Mouse (Mus musculus) thymus, adult 2 months (tissue): Measurements from ENCODE around the gene Galnt7. TPM values are rescaled to one million over a fixed set of nuclear protein-coding genes. Genes with fewer than 3 reads are reported as not detected.

Experiments used
- DNase-seq: peaks from one replicate; pipeline ENCODE4 v3.0.0; 2021
- H3K27ac ChIP-seq: fragments of 200-500 bp; 2 replicates; pipeline ENCODE4 v1.5.1; 2012; ENCODE audit warnings: low read length, control low read depth; ENCODE audit not compliant: control insufficient read depth, insufficient read depth
- H3K27me3 ChIP-seq: fragments of 200-500 bp; 2 replicates; pipeline ENCODE4 v1.6.1; 2012; ENCODE audit warnings: mild to moderate bottlenecking, low read length, moderate library complexity, mixed read lengths; ENCODE audit not compliant: control insufficient read depth, insufficient read depth
- H3K36me3 ChIP-seq: fragments of 200-500 bp; 2 replicates; pipeline ENCODE4 v1.6.1; 2012; ENCODE audit warnings: mild to moderate bottlenecking, low read length, moderate library complexity; ENCODE audit not compliant: control insufficient read depth, insufficient read depth
- H3K4me1 ChIP-seq: fragments of 200-500 bp; replicated peaks from 2 replicates; pipeline ENCODE4 v1.6.1; 2012; ENCODE audit warnings: low read length; ENCODE audit not compliant: control insufficient read depth, insufficient read depth
- H3K4me3 ChIP-seq: fragments of 200-500 bp; 2 replicates; pipeline ENCODE4 v1.5.1; 2012; ENCODE audit warnings: mild to moderate bottlenecking, low read length, control low read depth, moderate library complexity; ENCODE audit not compliant: control insufficient read depth, insufficient read depth
- CTCF ChIP-seq: fragments of 200-500 bp; IDR thresholded peaks from 2 replicates; pipeline ENCODE4 v1.5.1; 2012; ENCODE audit warnings: mild to moderate bottlenecking, control low read depth, low read length, moderate library complexity, borderline replicate concordance; ENCODE audit not compliant: control insufficient read depth, poor library complexity, insufficient read depth; ENCODE audit errors: extremely low read depth
- POLR2A ChIP-seq: fragments of 200-500 bp; IDR thresholded peaks from 2 replicates; pipeline ENCODE4 v1.6.1; 2012; ENCODE audit warnings: mild to moderate bottlenecking, low read length, control low read depth, moderate library complexity; ENCODE audit not compliant: control insufficient read depth, poor library complexity, insufficient read depth; ENCODE audit errors: extremely low read depth
- WGBS: fragments of 180-500 bp; shearing (Covaris S2); methylation state at CpG from one replicate; pipeline ENCODE4 v1.1.7; 2018; 5-methylcytosine and 5-hydroxymethylcytosine counted together
- polyA plus RNA-seq: library from polyadenylated mRNA; depleted of rRNA; stranded (reverse); fragments of >200 nt; gene quantifications from 2 replicates; pipeline ENCODE4 v1.2.3, GENCODE M21; 2012

The Galnt7 gene
- polyA plus RNA-seq, 1 experiment: 9.1 TPM

DNA sequence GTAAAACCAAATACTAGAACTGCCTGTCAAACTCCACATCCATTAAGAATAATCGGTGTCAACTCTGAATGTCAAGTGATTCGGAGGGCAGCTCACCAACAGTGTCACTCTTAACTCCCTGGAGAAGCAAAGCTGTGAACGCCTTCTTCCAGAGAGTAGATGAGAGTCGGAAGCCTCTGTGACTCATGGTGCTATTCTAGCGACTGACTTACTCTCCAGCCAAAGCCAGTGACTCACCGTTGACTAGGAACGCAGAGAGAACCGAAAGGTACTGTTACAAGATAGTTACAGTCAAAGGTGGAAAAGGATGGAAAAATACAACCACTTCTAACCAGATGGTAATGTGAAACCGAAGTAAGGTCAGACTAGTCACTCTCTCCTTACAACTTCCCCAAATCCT lies 63.7 kb downstream of the Galnt7 start:
- no peak for TF ChIP-seq CTCF
- no peak for TF ChIP-seq POLR2A
- Histone ChIP-seq H3K4me3 (no peak overlapping the region), H3K36me3 (no peaks in the 10 kb centered on the region), H3K27me3 (no peaks in the 10 kb centered on the region), H3K27ac (no peak overlapping the region), H3K4me1 (peaks cover 24% of the 10 kb centered on the region)
- WGBS: 92% methylated on average over 9 of the region's 9 CpGs
- no peak for DNase-seq

DNA sequence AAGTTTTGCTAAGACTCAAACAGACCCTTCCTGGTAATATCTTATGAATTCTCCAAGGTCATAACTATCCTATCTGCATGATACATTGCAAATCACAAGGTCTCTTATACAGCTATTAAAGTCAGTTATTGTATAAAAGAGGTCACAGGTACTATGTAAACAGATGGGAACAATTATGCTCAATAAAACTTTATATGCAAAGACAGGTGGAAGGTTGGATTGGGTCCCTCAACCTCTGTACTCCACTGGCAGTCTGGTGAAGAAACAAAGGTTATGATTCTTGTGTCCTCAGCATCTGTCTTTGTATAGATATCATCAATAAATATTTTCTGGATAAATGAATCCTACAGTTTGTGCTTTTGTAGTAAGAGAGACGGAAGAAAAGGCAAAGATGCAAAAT lies 64.2 kb downstream of the Galnt7 start:
- H3K36me3 ChIP-seq: no peaks in the 10 kb centered on the region; the same call in 1 of the 2 replicates
- no peak overlapping the region for H3K4me3 ChIP-seq
- TF ChIP-seq POLR2A (no peak), CTCF (no peak)
- DNase-seq: no peak
- WGBS: 100% methylated on average over 1 of the region's 1 CpGs
- H3K27me3 ChIP-seq: no peaks in the 10 kb centered on the region
- no peak overlapping the region for H3K27ac ChIP-seq
- peaks cover 24% of the 10 kb centered on the region for H3K4me1 ChIP-seq

DNA sequence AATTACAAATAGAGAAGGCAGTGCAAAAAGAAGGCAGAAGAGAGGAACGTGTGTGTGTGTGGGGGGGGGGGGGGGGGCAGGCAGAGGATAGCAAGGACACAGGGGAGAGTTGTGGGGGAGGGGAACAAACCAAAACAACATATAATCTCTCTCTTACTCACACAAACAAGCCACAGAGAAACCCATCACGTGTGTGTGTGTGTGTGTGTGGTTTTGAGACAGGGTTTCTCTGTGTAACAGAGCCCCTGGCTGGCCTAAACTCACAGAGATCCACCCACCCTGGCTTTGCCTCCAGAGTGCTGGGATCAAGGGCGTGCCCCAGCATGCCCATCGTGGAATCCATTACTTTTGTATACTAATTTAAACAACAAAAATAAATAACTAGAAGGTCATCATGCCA lies 66.2 kb downstream of the Galnt7 start:
- TF ChIP-seq POLR2A: no peak
- TF ChIP-seq CTCF: no peak
- no peak overlapping the region for H3K27ac ChIP-seq
- peaks cover 17% of the 10 kb centered on the region for H3K4me1 ChIP-seq
- 50% methylated on average over 4 of the region's 4 CpGs for WGBS
- H3K27me3 ChIP-seq: no peaks in the 10 kb centered on the region
- no peaks in the 10 kb centered on the region; the same call in 1 of the 2 replicates for H3K36me3 ChIP-seq
- no peak overlapping the region for H3K4me3 ChIP-seq
- no peak for DNase-seq

DNA sequence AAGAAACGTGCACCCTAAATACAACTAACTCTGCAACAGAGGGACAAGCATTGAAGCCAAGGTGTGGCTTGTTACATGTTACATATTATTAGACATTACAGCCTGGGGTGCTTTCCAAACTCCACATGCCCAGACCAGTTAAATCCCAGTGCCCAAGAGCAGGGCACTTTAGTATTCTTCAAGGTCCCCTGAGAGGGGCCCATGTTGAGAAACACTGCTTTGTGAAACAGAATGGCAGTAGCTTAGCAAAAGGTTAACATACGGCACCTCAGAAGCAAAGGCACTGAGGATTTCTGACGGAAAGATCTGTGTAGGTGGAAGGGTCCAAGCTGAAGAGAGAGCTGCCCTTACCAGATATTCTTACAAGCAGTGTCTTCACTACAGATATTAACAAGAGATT lies 67.0 kb downstream of the Galnt7 start:
- Histone ChIP-seq H3K36me3 (no peaks in the 10 kb centered on the region; the same call in 1 of the 2 replicates), H3K4me1 (peaks cover 20% of the 10 kb centered on the region)

DNA sequence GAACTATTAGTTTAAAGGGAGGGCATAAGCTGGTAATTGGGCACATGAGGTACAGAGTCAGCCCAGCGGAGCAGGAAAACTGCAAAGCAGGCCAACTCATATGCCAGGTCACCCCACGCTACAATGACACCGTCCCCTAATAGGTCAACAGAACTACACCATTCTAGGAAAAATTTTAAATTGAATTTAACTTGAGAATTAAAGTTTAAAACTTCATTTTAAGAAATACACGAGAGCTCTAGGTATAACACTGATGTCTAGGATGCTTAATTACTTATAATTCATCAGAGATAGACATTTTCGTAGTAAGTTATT lies 67.7 kb downstream of the Galnt7 start:
- Histone ChIP-seq H3K27ac (no peak overlapping the region), H3K4me1 (peaks cover 23% of the 10 kb centered on the region), H3K4me3 (no peak overlapping the region), H3K36me3 (no peaks in the 10 kb centered on the region; the same call in 1 of the 2 replicates), H3K27me3 (no peaks in the 10 kb centered on the region)
- no peak for TF ChIP-seq CTCF
- TF ChIP-seq POLR2A: no peak
- no peak for DNase-seq
- 96% methylated on average over 5 of the region's 5 CpGs for WGBS

More for the DNA sequence above, 67.0 kb downstream of the Galnt7 start:
- Histone ChIP-seq H3K4me3 (no peak overlapping the region), H3K27ac (no peak overlapping the region), H3K27me3 (no peaks in the 10 kb centered on the region)
- WGBS: 94% methylated on average over 3 of the region's 3 CpGs
- DNase-seq: no peak
- TF ChIP-seq POLR2A: no peak
- no peak for TF ChIP-seq CTCF

DNA sequence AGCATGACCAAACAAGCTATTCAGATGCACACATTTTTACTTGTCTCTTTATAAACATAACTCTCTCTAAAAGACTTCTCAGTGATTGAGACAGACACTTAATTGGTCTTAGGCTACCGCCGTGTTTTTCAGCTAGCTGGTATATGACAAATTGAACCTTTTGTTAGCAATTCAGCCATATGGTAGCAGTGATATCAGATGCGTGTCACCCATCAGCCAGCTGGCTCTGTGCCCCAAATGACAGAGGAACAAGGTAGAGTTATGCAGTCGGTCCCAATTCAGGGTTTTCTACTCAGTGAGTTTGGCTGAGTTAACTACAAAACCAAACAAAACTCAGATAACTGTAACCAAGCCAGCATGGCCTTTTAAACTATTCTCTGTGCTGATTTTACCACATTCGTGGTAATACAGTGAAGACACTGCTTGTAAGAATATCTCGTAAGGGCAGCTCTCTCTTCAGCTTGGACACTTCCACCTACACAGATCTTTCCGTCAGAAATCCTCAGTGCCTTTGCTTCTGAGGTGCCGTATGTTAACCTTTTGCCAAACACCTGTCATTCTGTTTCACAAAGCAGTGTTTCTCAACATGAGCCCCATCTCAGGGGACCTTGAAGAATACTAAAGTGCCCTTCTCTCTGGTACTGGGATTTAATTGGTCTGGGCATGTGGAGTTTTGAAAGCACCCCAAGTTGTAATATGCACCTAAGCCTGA lies 68.3 kb downstream of the Galnt7 start:
- 90% methylated on average over 8 of the region's 8 CpGs for WGBS
- no peak for DNase-seq
- Histone ChIP-seq H3K4me1 (peaks cover 20% of the 10 kb centered on the region), H3K27ac (no peak overlapping the region), H3K4me3 (no peak overlapping the region), H3K36me3 (no peaks in the 10 kb centered on the region; the same call in 1 of the 2 replicates), H3K27me3 (no peaks in the 10 kb centered on the region)
- no peak for TF ChIP-seq CTCF
- no peak for TF ChIP-seq POLR2A
